Mouse (Mus musculus): ENCODE measurements around the gene Bloc1s1. TPM values are rescaled to one million over a fixed set of nuclear protein-coding genes. Genes with fewer than 3 reads are reported as not detected.

Bloc1s1 gene
- polyA plus RNA-seq, 1 experiment from 2014 or later: 276 TPM

DNA sequence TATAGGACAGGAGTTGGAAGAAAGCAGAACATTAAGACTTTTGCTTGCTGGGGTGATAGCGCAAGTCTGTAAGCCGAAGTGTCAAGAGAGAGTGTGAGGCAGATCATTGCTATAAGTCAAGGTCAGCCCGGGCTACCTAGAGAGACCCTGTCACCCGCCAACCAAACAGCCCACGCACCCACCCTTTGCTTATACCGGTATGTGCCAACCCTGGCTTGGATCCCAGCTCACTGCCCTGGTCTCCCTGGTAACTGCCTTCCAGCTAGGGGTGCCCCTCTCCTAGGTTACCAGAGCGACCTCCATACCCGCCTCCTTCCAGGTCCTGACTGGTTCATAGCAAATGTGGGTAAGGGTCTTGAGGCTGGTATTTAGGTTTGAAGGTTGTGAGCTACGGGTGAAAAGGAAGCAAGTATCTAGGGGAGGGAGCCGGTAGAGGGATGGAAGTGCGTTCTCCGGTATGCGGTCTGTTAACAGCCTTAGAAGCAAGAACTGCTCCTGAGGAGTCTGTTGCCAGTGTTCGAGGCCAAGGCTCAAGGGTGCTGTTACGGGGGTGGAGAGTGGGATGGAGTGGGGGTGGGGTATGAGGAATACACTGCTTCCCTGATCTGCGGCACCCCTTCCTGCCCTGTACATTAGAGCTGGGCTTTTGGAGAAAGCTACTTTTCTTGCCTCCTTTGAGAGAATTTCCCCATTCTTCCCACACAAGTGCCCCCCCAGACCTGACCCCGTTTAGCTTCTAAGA lies 27.7 kb downstream of the Bloc1s1 start:
- Histone ChIP-seq H3K27me3 (ENCODE audit: insufficient read depth, low read length) (0 out of 2 replicates have a peak, but pooled peaks cover 3% of the 10 kb centered on the region), H3K9me3 (replicated peaks; ENCODE audit: low read length) (no peaks in the 10 kb centered on the region), H3K9ac (ENCODE audit: low read depth, low read length) (peak overlapping the region; percentile 13; the same call in 1 of the 2 replicates), H3K4me3 (replicated peaks; ENCODE audit: low read depth, low read length) (0 out of 2 replicates have a peak overlapping the region, but pooled peaks have one; percentile 6), H3K27ac (no peak overlapping the region), H3K4me2 (ENCODE audit: low read length) (peak overlapping the region; percentile 38), H3K36me3 (ENCODE audit: insufficient read depth, low read length) (no peaks in the 10 kb centered on the region), H3K4me1 (replicated peaks; ENCODE audit: insufficient read depth, low read length) (peaks cover 9% of the 10 kb centered on the region)
- no peak for TF ChIP-seq CTCF (IDR thresholded peaks at IDR 0.05; ENCODE audit: low read depth)
- 9% methylated on average over 17 of the region's 17 CpGs for WGBS
- ATAC-seq (replicated peaks; ENCODE audit: low FRiP score, low read depth) (no peak; the same call in 1 of the 2 replicates), DNase-seq (ENCODE audit: low spot score) (no peak)

DNA sequence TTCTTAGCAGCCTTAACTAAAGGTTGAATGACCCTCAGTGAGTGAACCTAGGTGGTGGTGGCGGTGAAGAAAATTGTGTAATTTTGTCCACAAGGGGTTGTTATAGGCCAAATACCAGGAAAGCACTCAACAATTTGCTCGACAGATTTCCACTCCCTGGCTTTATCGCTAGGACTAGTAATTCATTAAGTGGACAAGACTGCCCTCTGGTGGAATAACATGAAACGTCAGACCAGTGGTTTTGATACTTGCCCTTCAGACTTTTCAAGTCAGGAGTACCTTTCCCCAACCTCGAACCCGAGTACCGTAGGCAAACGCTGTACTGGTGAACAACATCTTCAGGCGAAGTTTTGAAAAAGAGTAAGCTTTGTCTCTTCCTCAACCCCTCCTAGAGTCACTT lies 28.4 kb downstream of the Bloc1s1 start:
- Histone ChIP-seq H3K9me3 (replicated peaks; ENCODE audit: low read length) (no peaks in the 10 kb centered on the region), H3K36me3 (ENCODE audit: insufficient read depth, low read length) (no peaks in the 10 kb centered on the region), H3K27ac (no peak overlapping the region), H3K4me2 (ENCODE audit: low read length) (peak overlapping the region; percentile 38), H3K27me3 (ENCODE audit: insufficient read depth, low read length) (0 out of 2 replicates have a peak, but pooled peaks cover 3% of the 10 kb centered on the region), H3K9ac (ENCODE audit: low read depth, low read length) (no peak overlapping the region), H3K4me3 (replicated peaks; ENCODE audit: low read depth, low read length) (0 out of 2 replicates have a peak overlapping the region, but pooled peaks have one; percentile 6), H3K4me1 (replicated peaks; ENCODE audit: insufficient read depth, low read length) (peaks cover 10% of the 10 kb centered on the region; the same call in 1 of the 2 replicates)
- TF ChIP-seq CTCF (IDR thresholded peaks at IDR 0.05; ENCODE audit: low read depth): peak; percentile 91
- DNase-seq (ENCODE audit: low spot score) (peak; percentile 94), ATAC-seq (replicated peaks; ENCODE audit: low FRiP score, low read depth) (peak; percentile 36)
- under 1% methylated on average over 9 of the region's 9 CpGs for WGBS

DNA sequence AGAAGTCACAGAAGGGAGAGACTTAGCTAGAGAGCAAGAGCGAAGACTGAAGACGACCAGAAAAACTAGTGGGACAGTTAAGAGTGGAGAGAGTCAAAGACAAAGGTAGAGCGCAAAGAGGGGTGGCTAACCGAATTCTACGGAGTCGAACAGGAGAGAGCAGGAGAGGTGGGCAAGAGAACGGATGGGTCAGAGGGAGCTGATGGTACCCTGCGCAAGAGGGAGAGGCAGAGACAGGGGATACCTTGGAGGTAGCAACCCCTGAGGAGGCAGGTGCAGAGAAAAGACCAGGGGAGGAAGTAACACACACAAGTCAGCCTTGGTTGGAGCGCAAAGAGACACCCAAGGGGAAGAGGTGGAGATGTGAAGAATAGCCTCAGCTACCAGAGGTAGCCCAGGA lies 31.6 kb downstream of the Bloc1s1 start:
- no peak for TF ChIP-seq CTCF (IDR thresholded peaks at IDR 0.05; ENCODE audit: low read depth)
- Histone ChIP-seq H3K4me1 (replicated peaks; ENCODE audit: insufficient read depth, low read length) (peaks cover 18% of the 10 kb centered on the region; the same call in 1 of the 2 replicates), H3K4me3 (replicated peaks; ENCODE audit: low read depth, low read length) (peak overlapping the region; percentile 62), H3K36me3 (ENCODE audit: insufficient read depth, low read length) (no peaks in the 10 kb centered on the region), H3K9me3 (replicated peaks; ENCODE audit: low read length) (no peaks in the 10 kb centered on the region), H3K27ac (0 out of 2 replicates have a peak overlapping the region, but pooled peaks have one; percentile 32), H3K27me3 (ENCODE audit: insufficient read depth, low read length) (0 out of 2 replicates have a peak, but pooled peaks cover 3% of the 10 kb centered on the region), H3K4me2 (ENCODE audit: low read length) (peak overlapping the region; percentile 63), H3K9ac (ENCODE audit: low read depth, low read length) (peak overlapping the region; percentile 78; the same call in 1 of the 2 replicates)
- ATAC-seq (replicated peaks; ENCODE audit: low FRiP score, low read depth) (no peak), DNase-seq (ENCODE audit: low spot score) (no peak)
- 3% methylated on average over 9 of the region's 9 CpGs for WGBS

DNA sequence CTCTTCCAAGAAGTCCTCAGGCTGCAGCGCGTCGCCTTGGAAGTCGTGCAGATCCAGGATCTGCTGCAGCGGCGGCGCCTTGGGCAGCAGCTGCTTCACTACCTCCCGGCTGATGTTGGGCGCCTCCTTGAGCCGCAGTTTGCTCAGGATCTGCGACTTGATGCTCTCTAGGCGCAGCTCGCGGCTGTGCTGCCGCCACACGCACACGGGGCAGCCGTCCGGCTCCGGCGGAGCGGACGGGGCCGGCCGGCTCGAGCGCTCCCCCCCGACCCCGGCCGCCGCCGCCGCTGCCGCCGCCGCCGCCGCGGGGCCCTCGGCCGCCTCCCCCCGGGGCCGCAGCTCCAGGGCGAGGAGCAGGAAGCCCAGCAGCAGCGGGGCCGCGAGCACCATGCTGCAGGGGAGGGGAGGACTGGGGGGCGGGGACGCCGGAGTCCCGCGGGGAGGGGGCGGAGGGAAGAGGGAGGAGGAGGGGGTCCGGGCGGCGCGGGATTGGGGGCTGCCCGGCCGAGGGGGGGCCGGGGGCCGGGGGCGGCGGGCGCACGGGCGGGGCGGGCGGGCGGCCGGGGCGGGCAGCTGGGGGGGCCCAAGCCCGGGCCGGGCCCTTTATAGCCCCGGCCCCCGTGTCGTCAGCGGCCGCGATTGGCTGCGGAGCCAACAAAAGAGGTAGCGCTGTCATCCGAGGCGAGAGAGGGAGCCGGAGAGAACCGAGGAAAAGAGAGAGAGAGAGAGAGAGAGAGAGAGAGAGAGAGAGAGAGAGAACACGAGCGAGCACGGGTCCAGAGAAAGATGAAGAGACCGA lies 32.3 kb downstream of the Bloc1s1 start, which contains the start of gene Gdf11:
Gdf11 (minus strand) TSS at position 423 of the 799 bp plus-strand sequence.
- ATAC-seq (replicated peaks; ENCODE audit: low FRiP score, low read depth): peak; percentile 63
- H3K4me1 ChIP-seq (replicated peaks; ENCODE audit: insufficient read depth, low read length): peaks cover 18% of the 10 kb centered on the region; the same call in 1 of the 2 replicates
- H3K9me3 ChIP-seq (replicated peaks; ENCODE audit: low read length): no peaks in the 10 kb centered on the region
- 0 out of 2 replicates have a peak, but pooled peaks have one; percentile 11 for TF ChIP-seq CTCF (IDR thresholded peaks at IDR 0.05; ENCODE audit: low read depth)
- H3K36me3 ChIP-seq (ENCODE audit: insufficient read depth, low read length): no peaks in the 10 kb centered on the region
- peak within 1 kb of the TSS; percentile 62 for H3K4me3 ChIP-seq (replicated peaks; ENCODE audit: low read depth, low read length)
- peak; percentile 82 for DNase-seq (ENCODE audit: low spot score)
- H3K27me3 ChIP-seq (ENCODE audit: insufficient read depth, low read length): 0 out of 2 replicates have a peak, but pooled peaks cover 3% of the 10 kb centered on the region
- H3K27ac ChIP-seq: peak within 1 kb of the TSS; percentile 90
- H3K9ac ChIP-seq (ENCODE audit: low read depth, low read length): peak within 1 kb of the TSS; percentile 78
- H3K4me2 ChIP-seq (ENCODE audit: low read length): peak within 1 kb of the TSS; percentile 63
- under 1% methylated on average over 43 of the region's 89 CpGs for WGBS

DNA sequence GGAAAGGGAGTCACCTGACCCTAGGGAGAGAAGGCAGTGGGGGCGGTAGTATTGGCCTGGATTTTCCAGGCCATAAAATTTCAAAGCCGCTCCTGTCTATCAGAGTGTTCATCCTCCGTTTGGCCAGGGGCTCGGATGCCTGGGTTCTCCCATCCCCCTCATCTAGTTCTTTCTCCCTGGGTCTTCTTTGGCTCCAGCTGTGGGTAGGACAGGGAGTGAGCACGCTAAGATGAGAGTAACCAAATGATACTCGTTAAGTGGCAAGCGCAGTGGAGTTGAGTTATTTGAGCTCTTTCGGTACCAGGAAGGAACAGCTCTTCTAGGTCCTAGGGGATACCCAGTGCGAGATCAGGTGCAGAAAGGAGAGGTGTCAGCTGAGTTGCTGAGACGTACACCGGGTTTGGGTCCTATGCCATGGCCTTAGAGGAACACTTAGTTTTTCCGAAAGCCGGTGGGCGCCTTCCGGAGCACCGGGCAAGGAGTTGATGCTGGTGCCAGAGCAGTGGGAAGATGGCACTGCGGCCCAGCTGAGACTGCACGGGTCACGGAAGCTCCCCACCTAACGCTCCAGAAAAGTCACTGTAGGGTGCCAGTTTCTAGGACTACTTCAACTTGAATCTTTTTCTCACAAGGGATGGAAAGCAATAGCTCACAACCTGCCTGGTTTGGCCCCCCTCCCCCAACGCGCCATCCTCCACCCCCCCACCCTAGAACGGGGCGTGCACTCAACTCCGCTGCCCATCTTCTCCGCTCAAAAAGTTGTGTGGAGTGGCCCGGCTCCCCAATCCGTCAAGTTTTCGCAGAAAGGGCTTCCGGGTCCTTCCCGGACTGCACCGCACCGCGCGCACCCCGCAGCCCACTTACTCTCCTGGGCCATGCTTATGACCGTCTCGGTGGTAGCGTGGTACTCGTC lies 33.2 kb downstream of the Bloc1s1 start:
- Histone ChIP-seq H3K27ac (peak overlapping the region; percentile 90), H3K4me2 (ENCODE audit: low read length) (peak overlapping the region; percentile 63), H3K4me1 (replicated peaks; ENCODE audit: insufficient read depth, low read length) (peaks cover 10% of the 10 kb centered on the region; the same call in 1 of the 2 replicates), H3K4me3 (replicated peaks; ENCODE audit: low read depth, low read length) (peak overlapping the region; percentile 62), H3K27me3 (ENCODE audit: insufficient read depth, low read length) (no peaks in the 10 kb centered on the region), H3K36me3 (ENCODE audit: insufficient read depth, low read length) (0 out of 2 replicates have a peak, but pooled peaks cover 3% of the 10 kb centered on the region), H3K9me3 (replicated peaks; ENCODE audit: low read length) (no peaks in the 10 kb centered on the region), H3K9ac (ENCODE audit: low read depth, low read length) (peak overlapping the region; percentile 78)
- under 1% methylated on average over 40 of the region's 40 CpGs for WGBS
- ATAC-seq (replicated peaks; ENCODE audit: low FRiP score, low read depth) (no peak; the same call in 1 of the 2 replicates), DNase-seq (ENCODE audit: low spot score) (peak; percentile 37)
- TF ChIP-seq CTCF (IDR thresholded peaks at IDR 0.05; ENCODE audit: low read depth): no peak

All from kidney, postnatal 0 days (tissue).